Mouse (Mus musculus) activated CD4-positive, CD25-positive, alpha-beta regulatory T cell, adult 4 months (primary cell): ENCODE results near the gene Gm20388. TPM values are rescaled to one million over a fixed set of nuclear protein-coding genes. Genes with fewer than 3 reads are reported as not detected.

Experiments used
- ATAC-seq: one replicate; pipeline ENCODE4 v1.8.0; 2017
- polyA plus RNA-seq, 2 experiments: library from polyadenylated mRNA; unstranded; fragments of 100-300 nt; shearing (Covaris generic); gene quantifications; one replicate each; pipeline ENCODE4 v1.2.1; 2017

The Gm20388 gene
- polyA plus RNA-seq, 2 experiments from 2014 or later, result 9.9 to 12.3 TPM

DNA sequence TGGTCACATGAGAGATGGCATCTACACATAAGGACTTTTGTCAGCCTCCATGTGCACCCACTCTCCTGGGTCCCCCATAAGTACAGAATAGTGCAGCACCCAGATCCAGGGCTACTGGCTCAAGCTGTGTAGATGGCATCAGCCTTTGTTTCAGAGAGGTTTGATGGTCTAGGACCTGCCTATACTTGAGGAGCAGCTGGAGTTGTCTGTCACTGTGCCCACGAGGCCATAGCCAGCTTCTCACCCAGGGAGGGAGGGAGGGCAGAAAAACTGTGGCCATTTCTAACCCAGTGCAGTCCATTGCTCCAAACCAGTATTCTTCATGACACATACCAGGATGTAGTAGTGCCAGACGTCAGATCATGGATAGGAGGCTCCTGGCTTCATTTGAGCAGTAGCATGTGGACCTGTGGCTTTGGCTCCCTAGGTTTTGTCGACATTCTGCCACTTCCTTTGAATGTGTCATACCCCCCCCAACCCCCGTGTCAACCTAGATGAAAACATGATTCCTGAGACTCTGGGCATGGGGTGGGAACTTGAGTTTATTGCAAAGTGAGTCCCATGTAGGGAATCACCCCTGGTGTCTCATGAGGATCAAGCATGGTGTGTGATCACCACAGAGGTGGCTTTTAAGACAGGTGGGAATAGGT is 4377.7 kb downstream of the Gm20388 start:
- no peak for ATAC-seq

DNA sequence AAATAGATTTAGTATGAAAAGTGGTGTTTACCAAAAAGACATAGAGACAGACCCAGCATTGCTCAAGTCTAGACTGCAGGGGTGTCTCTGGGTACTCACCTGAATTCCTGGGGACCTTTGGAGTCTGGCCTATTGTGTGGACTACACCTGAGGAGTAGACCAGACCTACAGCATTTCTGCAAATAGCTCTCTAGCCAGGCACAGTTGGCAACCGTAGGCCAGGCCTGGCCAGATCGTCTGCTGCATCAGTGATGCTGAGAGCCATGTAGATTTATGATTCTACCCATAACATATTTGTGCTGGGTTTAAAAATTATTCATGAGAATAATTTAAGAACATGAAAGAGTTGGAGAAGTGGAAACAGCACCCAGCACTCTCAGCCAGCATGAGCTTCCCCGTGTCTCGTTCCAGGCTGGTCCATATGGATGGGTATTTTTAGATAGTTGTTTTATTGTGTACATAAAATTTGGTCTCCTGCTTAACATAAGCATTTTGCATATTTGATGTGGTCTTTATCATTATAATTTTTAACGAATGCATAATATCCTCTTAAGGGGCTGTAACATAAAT is 4378.9 kb downstream of the Gm20388 start:
- no peak for ATAC-seq

DNA sequence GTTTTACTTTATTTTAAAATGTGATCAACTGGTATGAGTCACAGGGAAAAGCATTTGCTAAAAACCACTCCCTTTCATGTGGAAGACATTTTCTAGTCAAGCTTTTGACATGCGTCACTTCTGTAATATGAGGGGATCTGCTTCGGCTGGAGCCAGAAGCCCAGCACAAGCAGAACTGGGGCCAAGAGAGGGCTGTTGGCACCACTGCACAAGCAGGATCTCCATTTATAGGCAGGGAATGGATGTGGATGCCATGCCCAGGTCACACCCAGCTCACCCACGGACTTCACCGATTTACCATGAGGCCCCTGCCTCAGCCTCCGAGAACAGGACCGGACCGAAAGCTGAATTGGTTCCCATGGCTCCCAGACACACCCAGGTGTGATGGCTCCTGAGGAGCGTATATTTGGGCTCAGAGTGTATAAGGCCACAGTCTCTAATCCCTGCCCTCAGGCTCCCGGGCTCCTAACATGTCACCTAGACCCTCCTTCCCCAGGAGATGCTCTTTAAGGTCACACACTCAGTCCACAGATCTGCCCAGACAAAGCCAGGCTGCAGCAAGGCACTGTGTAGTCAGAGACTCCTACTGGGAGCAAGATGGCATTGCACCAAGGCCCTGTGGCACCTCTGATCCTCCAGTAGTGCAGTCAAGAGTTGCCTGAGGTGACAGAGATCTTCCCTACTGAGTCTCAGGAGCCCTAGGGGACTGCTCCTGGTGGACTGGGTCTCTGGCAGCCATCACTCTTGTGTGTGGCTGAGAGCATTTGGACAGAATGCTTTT is 4380.5 kb downstream of the Gm20388 start:
- peak; percentile 72 for ATAC-seq

DNA sequence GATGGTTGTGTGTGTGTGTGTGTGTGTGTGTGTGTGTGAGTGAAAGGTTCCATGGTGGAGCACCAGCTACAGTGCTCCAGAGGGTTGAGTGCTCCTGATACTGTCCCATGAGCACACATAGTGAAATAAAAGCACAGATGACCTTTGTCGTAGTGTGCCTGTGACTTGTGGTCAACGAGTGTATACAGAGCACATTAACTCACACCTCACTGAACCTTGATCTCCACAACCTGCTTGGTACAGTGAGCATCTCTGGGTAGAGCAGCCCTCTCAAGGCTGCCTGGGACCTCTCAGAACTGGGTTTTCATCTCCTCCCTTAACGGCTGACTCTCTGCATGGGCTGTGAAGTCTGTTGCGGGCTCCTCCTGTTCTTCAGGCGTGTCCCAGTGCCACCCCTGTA is 4381.1 kb downstream of the Gm20388 start:
- ATAC-seq, result no peak

DNA sequence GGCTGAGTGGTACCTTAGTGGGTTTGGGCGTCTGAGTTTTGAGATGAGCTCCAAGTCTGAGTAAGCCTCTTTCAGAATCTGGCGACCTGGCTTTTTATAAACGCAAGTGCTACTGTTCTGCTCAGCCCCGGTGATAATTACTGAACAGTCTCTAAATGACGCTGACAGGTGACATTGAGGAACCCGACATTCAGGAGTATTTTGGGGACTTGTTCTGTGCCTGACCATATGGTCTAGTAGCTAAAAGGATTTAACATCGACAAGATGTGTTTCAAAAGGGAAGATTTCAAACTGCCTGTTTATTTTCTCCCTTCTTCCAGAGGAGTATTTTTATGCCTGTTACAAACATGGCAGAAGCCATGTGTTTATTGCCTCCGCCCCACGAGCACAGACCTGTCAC is 4382.3 kb downstream of the Gm20388 start:
- ATAC-seq, result no peak

GRCm38 (mm10) chr8:124294425-124294824 is 4383.8 kb downstream of the Gm20388 start:
- ATAC-seq, result no peak

DNA sequence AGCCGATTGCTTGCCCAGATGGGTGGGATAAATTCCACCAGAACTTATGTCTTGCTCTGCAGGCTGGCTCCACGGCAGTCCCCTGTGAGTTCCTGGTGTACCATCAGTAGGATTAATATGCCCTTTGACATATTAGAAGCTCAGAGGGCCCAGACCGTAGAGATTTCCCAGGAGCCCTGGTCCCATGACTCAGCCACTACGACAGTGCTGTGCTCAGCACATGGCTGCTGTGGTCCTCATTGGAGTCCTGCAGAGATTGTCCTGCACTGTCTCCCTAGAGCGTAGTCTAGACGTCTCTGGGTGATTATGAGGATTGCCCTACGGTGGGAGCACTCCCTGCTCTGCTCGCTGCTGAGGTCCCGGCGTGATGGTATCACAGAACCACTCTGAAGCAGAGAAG is 4384.3 kb downstream of the Gm20388 start:
- ATAC-seq, result no peak

DNA sequence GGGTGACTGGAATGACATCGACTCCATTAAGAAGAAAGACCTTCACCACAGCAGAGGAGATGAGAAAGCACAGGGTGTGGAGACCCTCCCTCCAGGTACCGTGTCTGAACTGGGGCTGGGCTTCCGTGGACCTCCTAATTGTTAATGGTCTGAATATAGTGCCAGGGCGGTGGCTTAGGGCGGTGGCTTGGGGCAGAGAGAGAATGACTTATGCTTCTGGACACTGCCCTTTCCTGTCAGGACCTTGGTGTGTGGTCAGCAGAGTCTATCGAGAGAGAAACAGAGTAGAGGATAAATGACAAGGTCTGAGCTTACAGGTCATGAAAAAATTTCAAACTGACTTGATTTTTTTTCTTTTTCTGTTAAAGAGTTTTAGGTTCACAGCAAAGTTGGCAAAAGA is 4384.7 kb downstream of the Gm20388 start:
- ATAC-seq, result no peak

DNA sequence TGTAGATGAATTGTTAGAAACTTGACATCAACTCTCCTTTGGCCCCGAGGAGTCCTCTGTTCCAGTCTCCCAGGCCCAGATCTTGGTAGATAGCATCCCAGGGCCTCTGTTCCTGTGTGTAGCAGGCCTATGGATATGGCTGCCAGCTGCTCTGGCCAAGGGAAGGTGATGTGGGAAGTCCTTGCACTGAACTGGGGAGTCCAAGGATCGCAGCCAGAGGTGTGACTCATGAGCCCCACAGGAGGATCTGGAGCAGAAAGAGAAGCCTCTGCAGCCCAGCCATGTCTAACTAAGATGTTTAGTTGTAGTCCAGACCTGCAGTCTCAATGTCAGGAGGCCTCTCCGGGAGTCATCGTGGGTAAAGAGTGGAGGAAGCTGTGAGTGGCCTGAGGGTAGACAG is 4390.9 kb downstream of the Gm20388 start:
- ATAC-seq, result no peak

- ATAC-seq, result no peak
These were observed 4391.4 kb downstream of the Gm20388 start for GRCm38 (mm10) chr8:124301935-124302555.

GRCm38 (mm10) chr8:124303211-124303902 is 4392.7 kb downstream of the Gm20388 start:
- ATAC-seq, result no peak

DNA sequence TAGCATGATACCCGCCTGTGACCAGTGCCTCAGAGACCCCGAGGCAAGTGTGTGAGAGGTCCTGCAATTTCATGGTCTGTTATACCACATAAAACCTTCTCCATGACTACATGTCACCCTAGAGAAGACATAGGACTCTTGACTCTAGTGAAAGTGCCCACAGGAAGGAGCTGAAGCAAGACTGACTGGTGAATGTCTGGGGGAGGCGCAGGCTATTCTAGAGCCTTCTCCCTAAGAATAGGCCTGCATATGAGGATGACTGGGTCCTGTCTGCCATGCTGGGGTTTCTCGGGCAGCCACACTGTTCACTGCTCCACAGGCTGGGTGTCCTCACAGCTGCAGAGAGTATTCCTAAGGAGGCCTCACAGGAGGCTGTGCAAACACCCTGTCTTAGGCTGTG is 4393.5 kb downstream of the Gm20388 start:
- no peak for ATAC-seq

DNA sequence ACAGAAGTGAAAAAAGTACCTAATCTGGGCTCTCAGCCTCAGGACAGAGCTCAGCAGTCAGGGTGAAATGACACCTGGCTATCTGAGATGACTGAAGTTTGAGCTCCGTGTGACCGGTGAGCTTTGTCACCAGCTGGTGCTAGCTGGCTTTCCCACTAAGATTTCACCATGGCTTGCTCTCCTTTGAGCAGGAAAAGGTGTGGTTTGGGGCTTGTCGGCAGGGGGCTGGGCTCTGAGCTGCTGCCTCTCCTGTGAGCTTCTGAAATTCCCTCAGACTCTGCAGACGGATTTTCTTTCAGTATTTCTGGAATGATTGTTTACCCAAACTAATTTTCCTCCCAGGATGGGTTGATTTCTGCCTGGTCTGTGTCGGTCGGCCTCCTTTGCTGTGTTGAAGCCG is 4395.9 kb downstream of the Gm20388 start:
- no peak for ATAC-seq

- ATAC-seq, result no peak
These were observed 4397.1 kb downstream of the Gm20388 start for GRCm38 (mm10) chr8:124307700-124308099.

DNA sequence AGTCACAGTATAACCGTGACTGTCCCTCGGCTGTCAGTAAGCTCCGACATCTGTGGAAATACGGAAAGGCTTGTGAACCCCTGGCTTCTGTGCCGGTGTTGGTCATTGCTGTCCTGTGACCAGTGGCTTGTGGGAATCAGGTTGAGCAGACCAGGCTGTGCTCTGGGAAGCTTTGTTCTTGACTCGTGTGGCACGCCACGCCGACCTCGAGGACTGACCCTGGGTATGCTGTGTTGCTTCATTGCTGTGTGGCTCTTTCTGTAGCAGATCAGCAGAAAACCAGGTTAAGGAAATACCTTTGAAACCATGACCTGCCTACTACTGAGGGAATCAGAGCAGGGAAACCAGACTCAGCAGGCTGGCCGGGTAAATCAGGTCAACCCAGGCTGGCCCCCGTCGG is 4399.9 kb downstream of the Gm20388 start:
- ATAC-seq, result no peak

GRCm38 (mm10) chr8:124311111-124311510 is 4400.5 kb downstream of the Gm20388 start:
- ATAC-seq, result no peak

GRCm38 (mm10) chr8:124311723-124312122 is 4401.1 kb downstream of the Gm20388 start:
- no peak for ATAC-seq

DNA sequence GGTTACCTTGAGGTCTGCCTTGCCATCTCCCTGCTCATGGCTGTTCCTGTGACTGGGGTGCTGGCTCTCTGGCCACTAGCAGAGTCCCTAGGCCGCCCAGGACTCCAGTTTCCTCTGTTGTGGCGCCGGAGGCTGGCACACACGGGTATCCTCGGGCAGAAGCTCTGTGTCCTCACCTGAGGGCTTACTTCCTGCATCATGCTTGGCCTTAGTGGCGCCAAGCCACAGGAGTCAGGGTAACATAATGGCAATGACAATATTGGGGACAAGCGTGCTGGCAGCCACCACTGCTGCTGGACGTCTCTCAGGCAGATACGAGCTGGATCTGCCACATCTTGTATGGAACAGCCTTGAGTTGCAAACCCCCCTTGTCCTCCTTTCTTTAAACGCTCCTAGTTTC is 4401.6 kb downstream of the Gm20388 start:
- ATAC-seq, result no peak

DNA sequence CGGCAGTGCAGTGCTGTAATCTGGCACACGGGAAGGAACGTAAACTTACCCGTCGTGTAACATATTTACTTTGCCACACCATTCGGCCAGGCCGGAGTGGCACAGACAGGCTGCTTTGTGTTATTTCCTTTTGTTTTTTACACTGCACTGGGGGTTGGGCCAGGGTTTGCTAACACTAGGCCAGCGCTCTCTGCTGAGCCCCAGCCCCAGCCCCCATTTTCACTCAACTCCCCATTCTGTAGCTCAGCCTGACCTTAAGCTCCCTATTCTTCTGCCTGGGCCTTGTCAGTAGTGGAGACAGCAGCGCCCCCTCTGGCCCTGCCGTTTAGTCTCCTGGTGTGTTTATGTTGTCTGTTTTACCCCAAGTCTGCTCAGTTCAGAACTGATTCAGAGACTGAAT is 4404.2 kb downstream of the Gm20388 start:
- ATAC-seq, result no peak

DNA sequence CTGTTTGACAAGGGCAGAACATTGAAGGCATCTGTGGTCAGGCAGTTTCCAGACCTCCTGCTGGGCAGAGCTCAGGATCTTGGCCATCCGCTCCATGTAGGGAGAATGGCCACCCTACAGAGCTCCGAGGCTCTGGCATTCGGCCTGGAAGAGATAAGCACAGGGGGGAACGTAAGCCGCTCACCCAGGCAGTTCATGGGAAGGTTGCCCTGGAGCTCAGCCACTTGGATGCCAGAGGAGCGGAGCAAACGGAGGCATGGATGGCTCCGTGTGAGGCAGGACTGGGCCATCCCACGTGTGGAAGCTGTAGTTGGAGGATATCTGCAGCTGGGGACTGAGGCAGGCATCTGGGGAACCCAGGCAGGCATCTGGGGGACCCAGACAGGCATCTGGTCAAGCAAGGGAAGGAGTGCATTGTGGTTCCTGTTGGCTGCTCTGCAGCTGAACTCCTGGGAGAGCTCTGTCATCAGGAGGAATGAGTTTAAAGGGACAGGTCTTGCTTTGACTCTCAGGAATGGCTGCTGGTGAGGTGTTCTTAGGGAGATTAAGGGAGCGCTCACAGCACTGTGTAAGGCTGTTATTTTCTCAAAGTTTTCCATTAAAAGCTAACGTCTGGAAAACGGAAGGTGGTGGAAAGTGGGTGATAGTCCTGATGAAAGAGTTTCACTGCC is 4406.0 kb downstream of the Gm20388 start:
- no peak for ATAC-seq

DNA sequence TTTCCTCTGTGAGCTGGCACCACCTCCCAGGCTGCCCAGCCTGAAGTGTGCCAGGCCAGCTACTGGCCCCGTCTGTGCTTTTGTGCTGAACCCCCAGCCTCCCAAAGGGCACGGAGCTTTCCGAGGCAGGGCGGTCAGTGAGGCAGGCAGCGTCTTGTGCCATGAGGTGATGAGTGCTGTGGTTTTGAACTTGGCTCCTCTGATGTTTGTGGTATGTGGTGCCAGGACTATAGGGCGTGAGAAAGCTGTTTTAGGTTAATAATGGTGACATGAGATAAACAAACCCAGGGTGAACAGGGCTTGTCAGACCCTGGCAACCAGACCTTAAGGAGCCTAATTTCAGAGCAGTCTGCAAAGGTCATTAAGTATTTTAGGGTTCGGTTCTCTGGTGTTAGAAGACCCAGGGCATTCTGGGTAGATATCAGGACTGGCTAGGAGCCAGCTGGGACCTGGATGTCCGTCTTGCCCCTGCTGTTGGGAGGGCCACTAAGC is 4406.6 kb downstream of the Gm20388 start:
- ATAC-seq, result peak; percentile 9

DNA sequence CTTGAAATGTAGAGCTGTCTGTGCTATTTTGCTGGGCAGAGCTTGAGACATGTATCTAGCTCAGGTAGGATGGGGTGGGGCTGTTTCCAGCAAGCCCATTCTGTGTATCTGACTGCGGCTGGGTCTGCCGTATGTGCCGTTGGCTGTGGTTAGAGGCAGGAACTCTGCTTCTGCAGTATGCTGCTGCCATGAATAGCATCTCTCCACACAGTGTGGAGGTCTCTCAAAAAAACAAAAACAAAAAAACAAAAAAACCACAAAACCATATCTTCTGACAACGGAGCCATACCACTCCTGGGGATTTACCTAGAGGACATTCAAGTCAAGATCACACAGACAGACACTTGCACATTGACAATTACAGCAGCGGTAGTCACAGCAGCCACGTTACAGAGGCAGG is 4407.2 kb downstream of the Gm20388 start:
- ATAC-seq, result peak; percentile 93
